Comparison of ENCODE assay signal across 19 mouse cellular contexts in genomic region chr11:69423885-69424284, GRCm38 (mm10).
"Had no signal": no experiment of that assay in that cellular context is flagged by ENCODE, and none has a peak within 500 bp of the region (broad histone marks: within the 10 kb centered on the region; RNA-seq: fewer than 3 reads in every experiment).

No protein-coding gene starts in this region.

- H3K4me3 ChIP-seq: left cerebral cortex, adult 2 months; lung, embryonic 15.5 days; midbrain, embryonic 10.5 days; midbrain, embryonic 13.5 days had no signal

- DNase-seq: kidney, adult 18-20 months; kidney, postnatal 36 days; layer of hippocampus, postnatal 36 days; lung, adult 18-20 months; lung, postnatal 10 days; lung, postnatal 36 days; thymus, adult 2 months; thymus, postnatal 14 days; thymus, postnatal 4 days had no signal

- H3K4me2 ChIP-seq: liver, embryonic 11.5 days; lung, embryonic 15.5 days; midbrain, embryonic 13.5 days had no signal

- H3K27ac ChIP-seq: kidney, postnatal 0 days; left cerebral cortex, adult 2 months; liver, embryonic 14.5 days; lung, embryonic 15.5 days; midbrain, embryonic 10.5 days; midbrain, embryonic 13.5 days; stomach, postnatal 0 days had no signal

- H3K9ac ChIP-seq: liver, embryonic 14.5 days; lung, embryonic 15.5 days; midbrain, embryonic 13.5 days had no signal

- H3K9me3 ChIP-seq: lung, embryonic 15.5 days; midbrain, embryonic 10.5 days; midbrain, embryonic 13.5 days had no signal

- H3K36me3 ChIP-seq: lung, embryonic 15.5 days; midbrain, embryonic 10.5 days; midbrain, embryonic 13.5 days had no signal

- ATAC-seq: inflammation-experienced regulatory T-cells, adult 6 months; midbrain, embryonic 13.5 days; midbrain, embryonic 16.5 days had no signal
